Mouse (Mus musculus): ENCODE measurements around the gene Tgfbrap1. TPM values are rescaled to one million over a fixed set of nuclear protein-coding genes. Genes with fewer than 3 reads are reported as not detected.

The Tgfbrap1 gene
- polyA plus RNA-seq (2015; fragmentation: Nextera tagmentation; extraction: Ambion mirVana), result 8.3 and 9.1 TPM in 2 replicates

GRCm38 (mm10) chr1:43098031-43098984 is at the start of gene Tgfbrap1, which contains the start of gene AI597479:
Tgfbrap1 (minus strand) TSS chr1:43098637.
AI597479 (plus strand) TSS chr1:43098710.
- ATAC-seq, result peak; percentile 99
- no peaks in the 10 kb centered on the region for H3K36me3 ChIP-seq
- WGBS, result 1% methylated on average over 57 of the region's 57 CpGs
- peak within 1 kb of the TSS; percentile 92 for H3K9ac ChIP-seq
- peaks cover 3% of the 10 kb centered on the region; the same call in 1 of the 2 replicates for H3K4me1 ChIP-seq (replicated peaks)
- no peaks in the 10 kb centered on the region for H3K9me3 ChIP-seq
- no peaks in the 10 kb centered on the region for H3K27me3 ChIP-seq (replicated peaks)
- peak within 1 kb of the TSS; percentile 100 for H3K27ac ChIP-seq
- H3K4me2 ChIP-seq (replicated peaks), result peak within 1 kb of the TSS; percentile 71
- peak within 1 kb of the TSS; percentile 75 for H3K4me3 ChIP-seq (replicated peaks)

- Histone ChIP-seq H3K27ac (no peak overlapping the region), H3K4me2 (replicated peaks) (no peak overlapping the region), H3K27me3 (replicated peaks) (no peaks in the 10 kb centered on the region), H3K4me1 (replicated peaks) (peaks cover 16% of the 10 kb centered on the region; the same call in 1 of the 2 replicates), H3K4me3 (replicated peaks) (no peak overlapping the region), H3K36me3 (peaks cover 3% of the 10 kb centered on the region; the same call in 1 of the 2 replicates), H3K9ac (no peak overlapping the region), H3K9me3 (no peaks in the 10 kb centered on the region)
- 58% methylated on average over 2 of the region's 2 CpGs for WGBS
- ATAC-seq, result no peak
These were observed 49.0 kb upstream of the Tgfbrap1 start for GRCm38 (mm10) chr1:43147474-43147873.

GRCm38 (mm10) chr1:43145388-43145787 is 47.0 kb upstream of the Tgfbrap1 start:
- no peak overlapping the region for H3K9ac ChIP-seq
- peak; percentile 85 for ATAC-seq
- H3K4me1 ChIP-seq (replicated peaks), result peaks cover 10% of the 10 kb centered on the region; the same call in 1 of the 2 replicates
- H3K27ac ChIP-seq, result 0 out of 2 replicates have a peak overlapping the region, but pooled peaks have one; percentile 13
- H3K27me3 ChIP-seq (replicated peaks), result no peaks in the 10 kb centered on the region
- H3K36me3 ChIP-seq, result no peaks in the 10 kb centered on the region
- no peak overlapping the region for H3K4me3 ChIP-seq (replicated peaks)
- H3K9me3 ChIP-seq, result no peaks in the 10 kb centered on the region
- H3K4me2 ChIP-seq (replicated peaks), result no peak overlapping the region
- whole genome bisulfite sequencing, result 72% methylated on average over 6 of the region's 6 CpGs

- no peaks in the 10 kb centered on the region for H3K27me3 ChIP-seq (replicated peaks)
- 88% methylated on average over 8 of the region's 8 CpGs for WGBS
- H3K4me1 ChIP-seq (replicated peaks), result peaks cover 10% of the 10 kb centered on the region; the same call in 1 of the 2 replicates
- H3K9me3 ChIP-seq, result no peaks in the 10 kb centered on the region
- H3K27ac ChIP-seq, result no peak overlapping the region
- H3K9ac ChIP-seq, result no peak overlapping the region
- no peak overlapping the region for H3K4me3 ChIP-seq (replicated peaks)
- H3K4me2 ChIP-seq (replicated peaks), result no peak overlapping the region
- H3K36me3 ChIP-seq, result no peaks in the 10 kb centered on the region
- no peak for ATAC-seq
These were observed 46.0 kb upstream of the Tgfbrap1 start for GRCm38 (mm10) chr1:43144338-43144906.

- Histone ChIP-seq H3K27ac (no peak overlapping the region), H3K9me3 (no peaks in the 10 kb centered on the region), H3K36me3 (no peaks in the 10 kb centered on the region), H3K9ac (no peak overlapping the region), H3K4me1 (replicated peaks) (peaks cover 10% of the 10 kb centered on the region; the same call in 1 of the 2 replicates), H3K4me3 (replicated peaks) (no peak overlapping the region), H3K27me3 (replicated peaks) (no peaks in the 10 kb centered on the region), H3K4me2 (replicated peaks) (no peak overlapping the region)
- WGBS, result 87% methylated on average over 4 of the region's 4 CpGs
- no peak for ATAC-seq
These were observed 45.4 kb upstream of the Tgfbrap1 start for GRCm38 (mm10) chr1:43143791-43144190.

- Histone ChIP-seq H3K4me1 (replicated peaks) (peaks cover 10% of the 10 kb centered on the region; the same call in 1 of the 2 replicates), H3K27ac (no peak overlapping the region), H3K27me3 (replicated peaks) (no peaks in the 10 kb centered on the region), H3K4me3 (replicated peaks) (no peak overlapping the region), H3K36me3 (peaks cover under 1% of the 10 kb centered on the region; the same call in 1 of the 2 replicates), H3K4me2 (replicated peaks) (no peak overlapping the region), H3K9ac (no peak overlapping the region), H3K9me3 (no peaks in the 10 kb centered on the region)
- ATAC-seq, result no peak
- 80% methylated on average over 4 of the region's 4 CpGs for WGBS
These were observed 44.8 kb upstream of the Tgfbrap1 start for GRCm38 (mm10) chr1:43143284-43143683.

- ATAC-seq, result no peak
- peaks cover 3% of the 10 kb centered on the region; the same call in 1 of the 2 replicates for H3K36me3 ChIP-seq
- H3K9me3 ChIP-seq, result no peaks in the 10 kb centered on the region
- 75% methylated on average over 6 of the region's 6 CpGs for WGBS
- no peaks in the 10 kb centered on the region for H3K27me3 ChIP-seq (replicated peaks)
- no peak overlapping the region for H3K4me2 ChIP-seq (replicated peaks)
- peaks cover 10% of the 10 kb centered on the region; the same call in 1 of the 2 replicates for H3K4me1 ChIP-seq (replicated peaks)
- H3K4me3 ChIP-seq (replicated peaks), result no peak overlapping the region
- H3K27ac ChIP-seq, result no peak overlapping the region
- no peak overlapping the region for H3K9ac ChIP-seq
These were observed 44.4 kb upstream of the Tgfbrap1 start for GRCm38 (mm10) chr1:43142849-43143248.

GRCm38 (mm10) chr1:43141555-43141961 is 43.1 kb upstream of the Tgfbrap1 start:
- no peak for ATAC-seq
- H3K27ac ChIP-seq, result no peak overlapping the region

GRCm38 (mm10) chr1:43139587-43140266 is 41.3 kb upstream of the Tgfbrap1 start:
- H3K27me3 ChIP-seq (replicated peaks), result no peaks in the 10 kb centered on the region
- peaks cover 7% of the 10 kb centered on the region; the same call in 1 of the 2 replicates for H3K4me1 ChIP-seq (replicated peaks)
- H3K4me2 ChIP-seq (replicated peaks), result no peak overlapping the region
- H3K9ac ChIP-seq, result no peak overlapping the region
- H3K36me3 ChIP-seq, result peaks cover 15% of the 10 kb centered on the region
- H3K4me3 ChIP-seq (replicated peaks), result no peak overlapping the region
- H3K27ac ChIP-seq, result no peak overlapping the region
- 52% methylated on average over 8 of the region's 8 CpGs for WGBS
- ATAC-seq, result peak; percentile 78
- no peaks in the 10 kb centered on the region for H3K9me3 ChIP-seq

More at GRCm38 (mm10) chr1:43141555-43141961, 43.1 kb upstream of the Tgfbrap1 start:
- H3K27me3 ChIP-seq (replicated peaks), result no peaks in the 10 kb centered on the region
- no peak overlapping the region for H3K9ac ChIP-seq
- H3K4me3 ChIP-seq (replicated peaks), result no peak overlapping the region
- H3K36me3 ChIP-seq, result peaks cover 9% of the 10 kb centered on the region
- 68% methylated on average over 11 of the region's 11 CpGs for WGBS
- no peaks in the 10 kb centered on the region for H3K9me3 ChIP-seq
- no peak overlapping the region for H3K4me2 ChIP-seq (replicated peaks)
- peaks cover 10% of the 10 kb centered on the region; the same call in 1 of the 2 replicates for H3K4me1 ChIP-seq (replicated peaks)

- Histone ChIP-seq H3K9me3 (no peaks in the 10 kb centered on the region), H3K27ac (no peak overlapping the region), H3K4me3 (replicated peaks) (no peak overlapping the region), H3K27me3 (replicated peaks) (no peaks in the 10 kb centered on the region), H3K4me2 (replicated peaks) (no peak overlapping the region), H3K36me3 (peaks cover 15% of the 10 kb centered on the region), H3K4me1 (replicated peaks) (peaks cover 3% of the 10 kb centered on the region; the same call in 1 of the 2 replicates), H3K9ac (no peak overlapping the region)
- no peak for ATAC-seq
- WGBS, result 72% methylated on average over 15 of the region's 15 CpGs
These were observed 39.9 kb upstream of the Tgfbrap1 start for GRCm38 (mm10) chr1:43138268-43138812.

- WGBS, result 91% methylated on average over 5 of the region's 5 CpGs
- no peak overlapping the region for H3K4me3 ChIP-seq (replicated peaks)
- peaks cover 15% of the 10 kb centered on the region for H3K36me3 ChIP-seq
- H3K4me1 ChIP-seq (replicated peaks), result no peaks in the 10 kb centered on the region; the same call in 1 of the 2 replicates
- no peaks in the 10 kb centered on the region for H3K9me3 ChIP-seq
- H3K9ac ChIP-seq, result no peak overlapping the region
- no peaks in the 10 kb centered on the region for H3K27me3 ChIP-seq (replicated peaks)
- no peak for ATAC-seq
- H3K27ac ChIP-seq, result no peak overlapping the region
- no peak overlapping the region for H3K4me2 ChIP-seq (replicated peaks)
These were observed 38.9 kb upstream of the Tgfbrap1 start for GRCm38 (mm10) chr1:43137334-43137733.
